Comparison of ENCODE assay signal across 7 mouse cellular contexts in the genomic region with DNA sequence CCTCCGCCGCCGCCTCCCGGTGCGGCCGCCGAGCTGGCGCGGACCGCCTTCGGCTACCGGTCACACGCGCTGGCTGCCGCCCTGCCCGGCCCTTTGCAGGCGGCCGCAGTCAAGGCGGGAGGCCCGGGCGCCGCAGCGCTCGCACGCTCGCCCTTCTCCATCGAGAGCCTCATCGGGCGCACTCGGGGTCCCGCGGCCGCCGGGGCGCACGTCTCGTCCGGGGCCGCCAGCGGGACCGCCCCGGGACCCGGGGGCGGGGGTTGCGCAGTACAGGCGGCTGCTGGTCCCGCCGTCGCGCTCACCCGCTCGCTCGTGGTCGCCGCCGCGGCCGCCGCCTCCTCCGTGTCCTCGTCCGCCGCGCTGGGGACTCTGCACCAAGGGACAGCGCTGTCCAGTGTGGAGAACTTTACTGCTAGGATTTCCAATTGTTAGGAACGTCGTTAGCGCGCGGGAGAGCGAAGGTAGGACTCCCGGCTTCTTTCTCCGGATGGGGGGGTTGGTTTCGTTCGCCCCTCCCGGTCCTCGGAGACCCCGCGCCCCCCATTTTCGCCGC. TPM values are rescaled to one million over a fixed set of nuclear protein-coding genes. Genes with fewer than 3 reads are reported as not detected.
DNase-seq lines count a peak whose midpoint lies in the region; ATAC-seq and TF ChIP-seq lines count a peak whose summit lies in the region.

No protein-coding gene starts in this region.

- no peaks in the 10 kb centered on the region for H3K36me3 ChIP-seq in testis, adult 2 months (ENCODE audit: control insufficient read depth, insufficient read depth, low read length)
- no peaks in the 10 kb centered on the region for H3K36me3 ChIP-seq in embryonic facial prominence, embryonic 13.5 days
- no peaks in the 10 kb centered on the region for H3K36me3 ChIP-seq in hindbrain, embryonic 16.5 days (ENCODE audit: control insufficient read depth, insufficient read depth, low read length)
- H3K36me3 ChIP-seq in lung, postnatal 0 days (ENCODE audit: insufficient read depth, low read length) = no peaks in the 10 kb centered on the region

- H3K9me3 ChIP-seq in embryonic facial prominence, embryonic 13.5 days = no peaks in the 10 kb centered on the region
- no peaks in the 10 kb centered on the region for H3K9me3 ChIP-seq in hindbrain, embryonic 16.5 days (ENCODE audit: control insufficient read depth, low read length)
- H3K9me3 ChIP-seq in lung, postnatal 0 days (ENCODE audit: low read length) = no peaks in the 10 kb centered on the region

- no peak for ATAC-seq in embryonic facial prominence, embryonic 13.5 days (ENCODE audit: insufficient number of reproducible peaks, insufficient read depth, low FRiP score, low TSS enrichment, low read depth)
- ATAC-seq in hindbrain, embryonic 16.5 days = no peak
- ATAC-seq in lung, postnatal 0 days = 0 out of 2 replicates have a peak, but pooled peaks have one; percentile 18

- DNase-seq in testis, postnatal 14 days (ENCODE audit: low spot score) = no peak
- DNase-seq in lung, postnatal 0 days (ENCODE audit: low spot score) = no peak
- no peak for DNase-seq in left cerebral cortex, postnatal 4 days
- no peak for DNase-seq in layer of hippocampus, adult 11-12 months (ENCODE audit: low spot score)

- peak overlapping the region; percentile 81 for H3K4me2 ChIP-seq in embryonic facial prominence, embryonic 13.5 days
- peak overlapping the region; percentile 57 for H3K4me2 ChIP-seq in hindbrain, embryonic 16.5 days (ENCODE audit: low read length)
- H3K4me2 ChIP-seq in lung, postnatal 0 days (replicated peaks; ENCODE audit: low read depth, low read length) = peak overlapping the region; percentile 77

- no peak for TF ChIP-seq CTCF in testis, adult 2 months (IDR thresholded peaks at IDR 0.05; ENCODE audit: control insufficient read depth, insufficient read depth, insufficient replicate concordance, low read depth, low read length)
- TF ChIP-seq CTCF in lung, postnatal 0 days (IDR thresholded peaks at IDR 0.05) = no peak

- under 1% methylated on average over 72 of the region's 81 CpGs for WGBS in embryonic facial prominence, embryonic 13.5 days
- WGBS in hindbrain, embryonic 16.5 days = 0% methylated on average over 44 of the region's 81 CpGs
- 3% methylated on average over 24 of the region's 81 CpGs for WGBS in lung, postnatal 0 days

- no peak overlapping the region for H3K27ac ChIP-seq in testis, adult 2 months (ENCODE audit: control insufficient read depth, insufficient read depth, low read depth, low read length)
- peak overlapping the region; percentile 78; the same call in 1 of the 2 replicates for H3K27ac ChIP-seq in embryonic facial prominence, embryonic 13.5 days
- H3K27ac ChIP-seq in hindbrain, embryonic 16.5 days (ENCODE audit: low read depth, low read length) = no peak overlapping the region
- no peak overlapping the region for H3K27ac ChIP-seq in lung, postnatal 0 days (ENCODE audit: low read length)

- H3K4me1 ChIP-seq in testis, adult 2 months (ENCODE audit: control insufficient read depth, insufficient read depth, low read length) = peaks cover 18% of the 10 kb centered on the region
- H3K4me1 ChIP-seq in embryonic facial prominence, embryonic 13.5 days = peaks cover 26% of the 10 kb centered on the region
- H3K4me1 ChIP-seq in hindbrain, embryonic 16.5 days (ENCODE audit: control insufficient read depth, insufficient read depth, low read depth, low read length) = peaks cover 17% of the 10 kb centered on the region
- H3K4me1 ChIP-seq in lung, postnatal 0 days (ENCODE audit: insufficient read depth, low read depth, low read length) = peaks cover 8% of the 10 kb centered on the region

- peak overlapping the region; percentile 57; the same call in 1 of the 2 replicates for H3K4me3 ChIP-seq in testis, adult 2 months (ENCODE audit: control insufficient read depth, low read depth, low read length)
- peak overlapping the region; percentile 64 for H3K4me3 ChIP-seq in embryonic facial prominence, embryonic 13.5 days
- peak overlapping the region; percentile 42 for H3K4me3 ChIP-seq in hindbrain, embryonic 16.5 days (ENCODE audit: low read length)
- peak overlapping the region; percentile 46 for H3K4me3 ChIP-seq in lung, postnatal 0 days (ENCODE audit: low read depth, low read length)

- intact Hi-C loops in left cerebral cortex, postnatal 4 days (cut with DNase I) = no loop called here

- peaks cover 12% of the 10 kb centered on the region for H3K27me3 ChIP-seq in testis, adult 2 months (ENCODE audit: control insufficient read depth, insufficient read depth, low read length)
- H3K27me3 ChIP-seq in embryonic facial prominence, embryonic 13.5 days = peaks cover 89% of the 10 kb centered on the region
- H3K27me3 ChIP-seq in hindbrain, embryonic 16.5 days (replicated peaks; ENCODE audit: control insufficient read depth, insufficient read depth, low read length) = peaks cover 57% of the 10 kb centered on the region
- H3K27me3 ChIP-seq in lung, postnatal 0 days (replicated peaks; ENCODE audit: insufficient read depth, low read length) = peaks cover 93% of the 10 kb centered on the region

- no peak for TF ChIP-seq EP300 in lung, postnatal 0 days (IDR thresholded peaks at IDR 0.05)

- TF ChIP-seq POLR2A in testis, adult 2 months (IDR thresholded peaks at IDR 0.05; ENCODE audit: control insufficient read depth, low read depth, low read length) = no peak

- H3K9ac ChIP-seq in embryonic facial prominence, embryonic 13.5 days = peak overlapping the region; percentile 82
- peak overlapping the region; percentile 45; the same call in 1 of the 2 replicates for H3K9ac ChIP-seq in hindbrain, embryonic 16.5 days (ENCODE audit: low read depth, low read length)
- no peak overlapping the region for H3K9ac ChIP-seq in lung, postnatal 0 days (replicated peaks; ENCODE audit: low read depth)

RNA-seq across cellular contexts. Expression of a gene that starts 1.6 kb away (rescaled TPM):
- not detected in 2 replicates for polyA plus RNA-seq in testis, adult 2 months (2012; rRNA removed)
- polyA plus RNA-seq in embryonic facial prominence, embryonic 13.5 days (2015; fragmentation: Nextera tagmentation; extraction: Ambion mirVana) = 3.5 and 3.9 TPM in 2 replicates
- polyA plus RNA-seq in hindbrain, embryonic 16.5 days (2015; fragmentation: Nextera tagmentation; extraction: Ambion mirVana) = 0.43 and 0.75 TPM in 2 replicates
- polyA plus RNA-seq in lung, postnatal 0 days (2015; fragmentation: Nextera tagmentation; extraction: Ambion mirVana) = 0.05 TPM in 2 replicates
- 1 to 10 TPM; 2.2 to 2.3 TPM for total RNA-seq in left cerebral cortex, postnatal 4 days (2021)

RNA-seq across cellular contexts. Expression of a gene that starts 38.8 kb away (rescaled TPM):
- polyA plus RNA-seq in testis, adult 2 months (2012; rRNA removed) = 423 and 429 TPM in 2 replicates
- 725 and 786 TPM in 2 replicates for polyA plus RNA-seq in embryonic facial prominence, embryonic 13.5 days (2015; fragmentation: Nextera tagmentation; extraction: Ambion mirVana)
- polyA plus RNA-seq in hindbrain, embryonic 16.5 days (2015; fragmentation: Nextera tagmentation; extraction: Ambion mirVana) = 428 and 449 TPM in 2 replicates
- 499 and 511 TPM in 2 replicates for polyA plus RNA-seq in lung, postnatal 0 days (2015; fragmentation: Nextera tagmentation; extraction: Ambion mirVana)
- 100 to 1,000 TPM; 307 to 340 TPM for total RNA-seq in left cerebral cortex, postnatal 4 days (2021)
